Mouse (Mus musculus): ENCODE results near the gene Heyl. TPM values are rescaled to one million over a fixed set of nuclear protein-coding genes. Genes with fewer than 3 reads are reported as not detected.

Gene Heyl
- total and polyA plus RNA-seq, 3 experiments = not detected

DNA sequence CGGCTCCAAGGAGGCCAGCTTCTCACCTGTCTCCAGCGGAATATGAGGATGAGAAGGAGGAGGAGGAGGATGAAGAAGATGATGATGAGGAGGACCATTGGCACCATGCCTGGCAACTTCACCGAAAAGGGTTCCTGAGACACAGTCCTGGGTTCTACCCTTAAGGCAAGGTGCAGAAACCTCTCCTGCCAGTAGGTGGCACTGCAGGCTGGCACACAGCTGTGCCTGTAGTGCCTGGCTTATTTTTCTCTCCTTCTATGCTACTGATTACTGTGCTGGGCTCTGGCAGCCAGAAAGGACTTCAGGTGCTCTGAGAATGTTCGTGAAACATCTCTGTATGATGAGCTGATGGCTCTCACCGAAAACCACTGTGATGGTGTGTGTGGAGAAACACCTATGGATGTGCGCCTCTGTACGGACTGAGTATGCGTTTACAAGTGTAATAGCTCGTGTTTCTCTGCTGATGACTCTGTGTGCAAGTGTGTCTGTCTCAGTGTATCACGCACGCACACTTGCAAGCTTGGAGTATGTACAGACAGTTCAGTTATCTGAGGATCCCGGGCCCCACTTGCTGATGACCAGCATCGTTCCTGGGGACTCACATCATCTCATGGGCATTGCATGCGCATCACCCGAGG lies 13.5 kb upstream of the Heyl start:
- Histone ChIP-seq H3K4me1 (ENCODE audit: control insufficient read depth in 1 of 2, insufficient read depth in 2 of 2, low read length in 2 of 2) (no peaks in the 10 kb centered on the region), H3K27ac (ENCODE audit: control insufficient read depth, low read depth, low read length) (no peak overlapping the region), H3K79me2 (ENCODE audit: control insufficient read depth, insufficient read depth, low read length, poor library complexity) (no peaks in the 10 kb centered on the region), H3K4me3 (ENCODE audit: control insufficient read depth in 1 of 2, insufficient read depth in 1 of 2, low read depth in 2 of 2, low read length in 2 of 2) (no peak overlapping the region), H3K9ac (ENCODE audit: control insufficient read depth, low read depth, low read length, poor library complexity, severe bottlenecking) (no peak overlapping the region), H3K9me3 (replicated peaks; ENCODE audit: insufficient read depth, low read length) (no peaks in the 10 kb centered on the region), H3K36me3 (ENCODE audit: control insufficient read depth in 1 of 2, insufficient read depth in 2 of 2, low read length in 2 of 2) (no peaks in the 10 kb centered on the region), H3K27me3 (ENCODE audit: control insufficient read depth in 1 of 2, insufficient read depth in 2 of 2, low read length in 2 of 2) (peaks cover 0 to 3% of the 10 kb centered on the region in 2 experiments; a peak in 2 of 4 replicates)
- peak; percentile 59 for DNase-seq (ENCODE audit: low read depth, low spot score)
- TF ChIP-seq ZKSCAN1 (IDR thresholded peaks at IDR 0.05; ENCODE audit: low read depth, low read length) (no peak), JUND (IDR thresholded peaks at IDR 0.05; ENCODE audit: low read depth, low read length) (no peak), RCOR1 (IDR thresholded peaks at IDR 0.05; ENCODE audit: low read depth, low read length) (no peak), KAT2A (conservative IDR thresholded peaks at IDR 0.05; ENCODE audit: low read depth, low read length) (no peak), E2F4 (IDR thresholded peaks at IDR 0.05; ENCODE audit: borderline replicate concordance, low read depth, low read length) (no peak), HCFC1 (IDR thresholded peaks at IDR 0.05; ENCODE audit: low read depth, low read length) (no peak), MXI1 (IDR thresholded peaks at IDR 0.05; ENCODE audit: low read depth, low read length) (no peak), RAD21 (IDR thresholded peaks at IDR 0.05; ENCODE audit: low read depth, low read length) (peak; percentile 86), MYB (IDR thresholded peaks at IDR 0.05; ENCODE audit: low read depth, low read length) (no peak), MAZ (IDR thresholded peaks at IDR 0.05; ENCODE audit: low read depth, low read length) (no peak), TCF12 (IDR thresholded peaks at IDR 0.05; ENCODE audit: low read depth, low read length) (no peak), GABPA (IDR thresholded peaks at IDR 0.05; ENCODE audit: low read depth, low read length) (no peak), BHLHE40 (IDR thresholded peaks at IDR 0.05; ENCODE audit: borderline replicate concordance, low read depth, low read length) (0 out of 2 replicates have a peak, but pooled peaks have one; percentile 31), ZC3H11A (IDR thresholded peaks at IDR 0.05; ENCODE audit: low read depth, low read length) (peak; percentile 49), CTCF (IDR thresholded peaks at IDR 0.05 in 2 of 3, conservative IDR thresholded peaks at IDR 0.05 in 1 of 3; ENCODE audit: control insufficient read depth in 1 of 3, insufficient read depth in 1 of 3, low read depth in 2 of 3, low read length in 3 of 3, poor library complexity in 1 of 3, severe bottlenecking in 1 of 3) (peak; percentile 90 to 98 (median 94)), SMC3 (IDR thresholded peaks at IDR 0.05; ENCODE audit: low read depth, low read length) (peak; percentile 81)

DNA sequence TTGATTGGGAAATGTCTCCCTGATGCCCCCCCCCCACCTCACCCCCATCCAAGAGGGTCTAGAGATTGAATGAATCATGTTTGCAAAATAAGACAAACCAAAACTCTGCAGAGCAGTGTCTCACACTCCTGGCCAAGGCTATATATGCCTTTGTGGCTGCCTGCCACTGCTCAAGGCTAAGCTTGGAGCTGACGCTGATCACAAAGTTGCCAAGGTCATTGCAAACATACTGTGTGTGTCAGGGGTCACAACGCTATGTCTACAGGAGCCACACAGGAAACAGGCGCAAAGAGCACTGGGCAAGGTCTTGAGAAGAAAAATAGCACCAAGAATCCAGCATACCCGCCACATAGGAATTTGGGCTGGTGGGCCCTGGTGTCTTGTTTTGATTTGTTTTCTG lies 12.7 kb upstream of the Heyl start:
- TF ChIP-seq TAL1 (IDR thresholded peaks at IDR 0.05; ENCODE audit: low read length) (no peak), JUND (IDR thresholded peaks at IDR 0.05; ENCODE audit: low read depth, low read length) (no peak)
- Histone ChIP-seq H3K79me2 (ENCODE audit: control insufficient read depth, insufficient read depth, low read length, poor library complexity) (no peaks in the 10 kb centered on the region), H3K4me3 (ENCODE audit: control insufficient read depth in 1 of 2, insufficient read depth in 1 of 2, low read depth in 2 of 2, low read length in 2 of 2) (no peak overlapping the region), H3K4me1 (ENCODE audit: control insufficient read depth in 1 of 2, insufficient read depth in 2 of 2, low read length in 2 of 2) (no peaks in the 10 kb centered on the region), H3K9ac (ENCODE audit: control insufficient read depth, low read depth, low read length, poor library complexity, severe bottlenecking) (no peak overlapping the region), H3K36me3 (ENCODE audit: control insufficient read depth in 1 of 2, insufficient read depth in 2 of 2, low read length in 2 of 2) (no peaks in the 10 kb centered on the region), H3K27me3 (ENCODE audit: control insufficient read depth in 1 of 2, insufficient read depth in 2 of 2, low read length in 2 of 2) (peaks cover 0 to 3% of the 10 kb centered on the region in 2 experiments; a peak in 2 of 4 replicates), H3K9me3 (replicated peaks; ENCODE audit: insufficient read depth, low read length) (no peaks in the 10 kb centered on the region), H3K27ac (ENCODE audit: control insufficient read depth, low read depth, low read length) (no peak overlapping the region)
- no peak for DNase-seq (ENCODE audit: low read depth, low spot score)

Data from MEL (cell line).